19 mouse cellular contexts compared by ENCODE assay signal in genomic region chr8:105617451-105618278, GRCm38 (mm10). TPM values are rescaled to one million over a fixed set of nuclear protein-coding genes. Genes with fewer than 3 reads are reported as not detected.
DNase-seq lines count a peak whose midpoint lies in the region; ATAC-seq lines count a peak whose summit lies in the region.
"Had no signal": no experiment of that assay in that cellular context is flagged by ENCODE, and none has a peak within 500 bp of the region (broad histone marks: within the 10 kb centered on the region; RNA-seq: fewer than 3 reads in every experiment).

No protein-coding gene starts in this region.

- no peak overlapping the region for H3K27ac ChIP-seq in heart, embryonic 11.5 days (ENCODE audit: low read depth, low read length)
- no peak overlapping the region for H3K27ac ChIP-seq in midbrain, embryonic 12.5 days (replicated peaks)
- H3K27ac ChIP-seq in midbrain, embryonic 13.5 days: no peak overlapping the region
- H3K27ac ChIP-seq in intestine, embryonic 16.5 days (ENCODE audit: low read length): no peak overlapping the region
- H3K27ac ChIP-seq: embryonic facial prominence, embryonic 13.5 days; heart, embryonic 15.5 days; limb, embryonic 13.5 days; midbrain, embryonic 10.5 days had no signal

- H3K36me3 ChIP-seq in heart, embryonic 11.5 days (ENCODE audit: control insufficient read depth, insufficient read depth, low read length): peaks cover 20% of the 10 kb centered on the region
- peaks cover 74% of the 10 kb centered on the region for H3K36me3 ChIP-seq in midbrain, embryonic 12.5 days
- peaks cover 74% of the 10 kb centered on the region for H3K36me3 ChIP-seq in midbrain, embryonic 13.5 days
- peaks cover 19% of the 10 kb centered on the region for H3K36me3 ChIP-seq in intestine, embryonic 16.5 days (ENCODE audit: control insufficient read depth, insufficient read depth, low read length)

- no peak overlapping the region for H3K4me3 ChIP-seq in heart, embryonic 11.5 days (ENCODE audit: low read depth, low read length)
- H3K4me3 ChIP-seq in midbrain, embryonic 12.5 days: no peak overlapping the region
- H3K4me3 ChIP-seq in midbrain, embryonic 13.5 days (replicated peaks): no peak overlapping the region
- no peak overlapping the region for H3K4me3 ChIP-seq in intestine, embryonic 16.5 days (ENCODE audit: low read length)
- H3K4me3 ChIP-seq: embryonic facial prominence, embryonic 13.5 days; heart, embryonic 15.5 days; limb, embryonic 13.5 days; midbrain, embryonic 10.5 days; myocyte had no signal

- peaks cover 3% of the 10 kb centered on the region; the same call in 1 of the 2 replicates for H3K27me3 ChIP-seq in heart, embryonic 11.5 days (ENCODE audit: control insufficient read depth, insufficient read depth, low read length)
- H3K27me3 ChIP-seq in midbrain, embryonic 12.5 days: peaks cover 28% of the 10 kb centered on the region
- H3K27me3 ChIP-seq in midbrain, embryonic 13.5 days: peaks cover 23% of the 10 kb centered on the region
- no peaks in the 10 kb centered on the region for H3K27me3 ChIP-seq in intestine, embryonic 16.5 days (replicated peaks; ENCODE audit: control insufficient read depth, insufficient read depth, low read length)
- H3K27me3 ChIP-seq: heart, embryonic 15.5 days had no signal

- no peak overlapping the region for H3K9ac ChIP-seq in heart, embryonic 11.5 days (ENCODE audit: low read depth, low read length)
- H3K9ac ChIP-seq in midbrain, embryonic 12.5 days (replicated peaks): 0 out of 2 replicates have a peak overlapping the region, but pooled peaks have one; percentile 15
- H3K9ac ChIP-seq in midbrain, embryonic 13.5 days (replicated peaks): no peak overlapping the region
- H3K9ac ChIP-seq in intestine, embryonic 16.5 days (ENCODE audit: low read depth, low read length): no peak overlapping the region
- H3K9ac ChIP-seq: embryonic facial prominence, embryonic 13.5 days; heart, embryonic 15.5 days; limb, embryonic 13.5 days had no signal

- DNase-seq in heart, adult 11 months: peak; percentile 94
- DNase-seq in induced T-regulatory cell, adult 2 months (ENCODE audit: low read depth): peak; percentile 66
- peak; percentile 37 to 64 for DNase-seq in thymus, postnatal 36 days
- no peak for DNase-seq in ovary, adult 18-20 months (ENCODE audit: low spot score)
- DNase-seq: cerebellum, adult 18-20 months; kidney, adult 18-20 months; kidney, postnatal 14 days; lung, postnatal 14 days had no signal

- 87% methylated on average over 21 of the region's 21 CpGs for WGBS in heart, embryonic 11.5 days (ENCODE audit: insufficient replicate concordance)
- WGBS in midbrain, embryonic 12.5 days: 92% methylated on average over 21 of the region's 21 CpGs
- 93% methylated on average over 21 of the region's 21 CpGs for WGBS in midbrain, embryonic 13.5 days
- WGBS in intestine, embryonic 16.5 days: 87% methylated on average over 21 of the region's 21 CpGs

- H3K4me1 ChIP-seq in heart, embryonic 11.5 days (ENCODE audit: control insufficient read depth, insufficient read depth, low read length): peaks cover 8% of the 10 kb centered on the region
- H3K4me1 ChIP-seq in midbrain, embryonic 12.5 days: peaks cover 27% of the 10 kb centered on the region
- peaks cover 32% of the 10 kb centered on the region for H3K4me1 ChIP-seq in midbrain, embryonic 13.5 days (replicated peaks)
- H3K4me1 ChIP-seq in intestine, embryonic 16.5 days (ENCODE audit: control insufficient read depth, insufficient read depth, low read length): peaks cover 21% of the 10 kb centered on the region

- H3K4me2 ChIP-seq in heart, embryonic 11.5 days: no peak overlapping the region
- H3K4me2 ChIP-seq in midbrain, embryonic 12.5 days (replicated peaks): no peak overlapping the region
- H3K4me2 ChIP-seq in midbrain, embryonic 13.5 days (replicated peaks): no peak overlapping the region
- no peak overlapping the region for H3K4me2 ChIP-seq in intestine, embryonic 16.5 days (ENCODE audit: low read depth, low read length)
- H3K4me2 ChIP-seq: embryonic facial prominence, embryonic 13.5 days; heart, embryonic 15.5 days; limb, embryonic 13.5 days had no signal

- ATAC-seq in heart, embryonic 11.5 days (replicated peaks; ENCODE audit: insufficient number of reproducible peaks, low FRiP score, low TSS enrichment): no peak
- no peak for ATAC-seq in midbrain, embryonic 12.5 days (ENCODE audit: low FRiP score, low read depth)
- no peak for ATAC-seq in midbrain, embryonic 13.5 days
- no peak for ATAC-seq in intestine, embryonic 16.5 days
- ATAC-seq: forebrain, embryonic 16.5 days had no signal

- H3K9me3 ChIP-seq in heart, embryonic 11.5 days (replicated peaks; ENCODE audit: control insufficient read depth, low read length): no peaks in the 10 kb centered on the region
- no peaks in the 10 kb centered on the region for H3K9me3 ChIP-seq in midbrain, embryonic 12.5 days
- no peaks in the 10 kb centered on the region for H3K9me3 ChIP-seq in midbrain, embryonic 13.5 days
- no peaks in the 10 kb centered on the region for H3K9me3 ChIP-seq in intestine, embryonic 16.5 days (ENCODE audit: control insufficient read depth, low read length)
- H3K9me3 ChIP-seq: embryonic facial prominence, embryonic 13.5 days; heart, embryonic 15.5 days; limb, embryonic 13.5 days; midbrain, embryonic 10.5 days had no signal

RNA-seq across cellular contexts. Expression of gene Ripor1, which starts 12.6 kb away (rescaled TPM):
- polyA plus RNA-seq in heart, embryonic 11.5 days (2014; fragmentation: Nextera tagmentation; extraction: Ambion mirVana): 23.6 and 27.9 TPM in 2 replicates
- polyA plus RNA-seq in midbrain, embryonic 12.5 days (2016; fragmentation: Nextera tagmentation; extraction: Ambion mirVana): 19.5 and 21.7 TPM in 2 replicates
- 22.6 and 25.9 TPM in 2 replicates for polyA plus RNA-seq in midbrain, embryonic 13.5 days (2015; fragmentation: Nextera tagmentation; extraction: Ambion mirVana)
- 17.1 and 17.8 TPM in 2 replicates for polyA plus RNA-seq in intestine, embryonic 16.5 days (2015; fragmentation: Nextera tagmentation; extraction: Ambion mirVana)

RNA-seq across cellular contexts. Expression of gene Ctcf, which starts 18.7 kb away (rescaled TPM):
- polyA plus RNA-seq in heart, embryonic 11.5 days (2014; fragmentation: Nextera tagmentation; extraction: Ambion mirVana): 53.9 and 66.3 TPM in 2 replicates
- polyA plus RNA-seq in midbrain, embryonic 12.5 days (2016; fragmentation: Nextera tagmentation; extraction: Ambion mirVana): 157 TPM in 2 replicates
- polyA plus RNA-seq in midbrain, embryonic 13.5 days (2015; fragmentation: Nextera tagmentation; extraction: Ambion mirVana): 135 and 136 TPM in 2 replicates
- polyA plus RNA-seq in intestine, embryonic 16.5 days (2015; fragmentation: Nextera tagmentation; extraction: Ambion mirVana): 73.7 and 86.4 TPM in 2 replicates

RNA-seq across cellular contexts. Expression of gene Agrp, which starts 19.5 kb away (rescaled TPM):
- 0.50 and 0.84 TPM in 2 replicates for polyA plus RNA-seq in heart, embryonic 11.5 days (2014; fragmentation: Nextera tagmentation; extraction: Ambion mirVana)
- polyA plus RNA-seq in midbrain, embryonic 12.5 days (2016; fragmentation: Nextera tagmentation; extraction: Ambion mirVana): 1.3 TPM in 1 of 2 replicates, not detected in the other
- 0.80 and 1.1 TPM in 2 replicates for polyA plus RNA-seq in midbrain, embryonic 13.5 days (2015; fragmentation: Nextera tagmentation; extraction: Ambion mirVana)
- polyA plus RNA-seq in intestine, embryonic 16.5 days (2015; fragmentation: Nextera tagmentation; extraction: Ambion mirVana): 0.66 and 0.92 TPM in 2 replicates
- polyA plus RNA-seq: liver, embryonic 16.5 days had no signal

RNA-seq across cellular contexts. Expression of gene Atp6v0d1, which starts 51.8 kb away (rescaled TPM):
- polyA plus RNA-seq in heart, embryonic 11.5 days (2014; fragmentation: Nextera tagmentation; extraction: Ambion mirVana): 80.7 and 86.3 TPM in 2 replicates
- 107 and 110 TPM in 2 replicates for polyA plus RNA-seq in midbrain, embryonic 12.5 days (2016; fragmentation: Nextera tagmentation; extraction: Ambion mirVana)
- polyA plus RNA-seq in midbrain, embryonic 13.5 days (2015; fragmentation: Nextera tagmentation; extraction: Ambion mirVana): 177 and 182 TPM in 2 replicates
- 115 and 125 TPM in 2 replicates for polyA plus RNA-seq in intestine, embryonic 16.5 days (2015; fragmentation: Nextera tagmentation; extraction: Ambion mirVana)
